In the genomic region with DNA sequence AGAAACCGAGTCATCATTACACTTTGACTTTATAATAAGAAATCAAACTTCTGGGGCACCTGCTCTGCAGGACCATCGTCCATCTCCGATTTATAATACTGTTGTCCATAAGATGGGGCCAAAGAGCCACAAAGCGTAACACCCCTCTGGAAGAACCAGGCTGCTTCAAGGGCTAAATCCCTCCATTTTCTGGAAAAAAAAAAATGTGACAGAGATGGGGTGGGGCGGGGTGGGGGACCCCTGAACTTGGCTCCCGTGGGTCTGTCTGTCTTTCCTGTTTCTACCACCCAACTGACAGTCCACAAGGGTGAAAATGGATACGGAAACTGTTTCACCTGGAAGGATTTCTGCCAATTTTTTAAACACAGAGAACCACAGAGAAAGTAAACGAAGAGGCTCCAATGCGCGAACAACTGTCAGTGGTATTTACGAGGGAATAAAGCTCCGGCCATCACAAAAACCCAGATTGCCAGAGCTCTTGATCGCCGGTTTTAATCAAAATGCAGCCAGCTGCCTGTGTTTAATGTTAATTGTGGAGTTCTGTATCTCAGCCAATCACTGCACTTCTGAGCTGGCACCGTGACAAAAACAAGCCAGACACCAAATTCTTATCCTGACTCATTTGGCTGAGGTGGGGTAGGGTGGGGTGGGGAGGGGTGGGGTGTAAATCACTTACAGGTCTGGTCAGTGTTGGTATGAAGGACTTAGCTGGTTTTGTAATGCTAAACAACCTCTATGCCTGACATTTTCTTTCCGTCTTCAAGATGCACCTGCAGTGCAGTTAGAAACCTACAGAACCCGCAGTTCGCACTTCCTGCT, we compare ENCODE assay signal across 7 mouse cellular contexts.
DNase-seq lines count a peak whose midpoint lies in the region; ATAC-seq and TF ChIP-seq lines count a peak whose summit lies in the region.

No protein-coding gene starts in this region.

- peak overlapping the region; percentile 19 for H3K4me3 ChIP-seq in intestine, postnatal 0 days (ENCODE audit: low read depth, low read length)
- peak overlapping the region; percentile 43 for H3K4me3 ChIP-seq in limb, embryonic 10.5 days
- H3K4me3 ChIP-seq in midbrain, embryonic 10.5 days: peak overlapping the region; percentile 43
- peak overlapping the region; percentile 23 for H3K4me3 ChIP-seq in stomach, postnatal 0 days (ENCODE audit: low read depth, low read length)

- 5% methylated on average over 18 of the region's 18 CpGs for WGBS in intestine, postnatal 0 days
- WGBS in limb, embryonic 10.5 days: 7% methylated on average over 18 of the region's 18 CpGs
- WGBS in midbrain, embryonic 10.5 days: 12% methylated on average over 18 of the region's 18 CpGs
- under 1% methylated on average over 18 of the region's 18 CpGs for WGBS in stomach, postnatal 0 days

- 0 out of 2 replicates have a peak overlapping the region, but pooled peaks have one; percentile 17 for H3K9ac ChIP-seq in intestine, postnatal 0 days (ENCODE audit: low read depth, low read length)
- no peak overlapping the region for H3K9ac ChIP-seq in stomach, postnatal 0 days (ENCODE audit: low read length)

- H3K27me3 ChIP-seq in intestine, postnatal 0 days (replicated peaks; ENCODE audit: control insufficient read depth, insufficient read depth, low read length): peaks cover 3% of the 10 kb centered on the region; the same call in 1 of the 2 replicates
- peaks cover 9% of the 10 kb centered on the region; the same call in 1 of the 2 replicates for H3K27me3 ChIP-seq in limb, embryonic 10.5 days (ENCODE audit: low read depth, poor library complexity, severe bottlenecking)
- peaks cover 49% of the 10 kb centered on the region for H3K27me3 ChIP-seq in midbrain, embryonic 10.5 days (ENCODE audit: low read depth, poor library complexity, severe bottlenecking)
- no peaks in the 10 kb centered on the region for H3K27me3 ChIP-seq in stomach, postnatal 0 days (ENCODE audit: control insufficient read depth, insufficient read depth, low read length)

- H3K27ac ChIP-seq in intestine, postnatal 0 days (ENCODE audit: low read depth, low read length): no peak overlapping the region
- 0 out of 2 replicates have a peak overlapping the region, but pooled peaks have one; percentile 9 for H3K27ac ChIP-seq in limb, embryonic 10.5 days
- H3K27ac ChIP-seq in midbrain, embryonic 10.5 days (replicated peaks): no peak overlapping the region
- H3K27ac ChIP-seq in stomach, postnatal 0 days (replicated peaks): peak overlapping the region; percentile 24; the same call in 1 of the 2 replicates

- H3K36me3 ChIP-seq in intestine, postnatal 0 days (ENCODE audit: control insufficient read depth, insufficient read depth): no peaks in the 10 kb centered on the region
- H3K36me3 ChIP-seq in limb, embryonic 10.5 days: no peaks in the 10 kb centered on the region
- no peaks in the 10 kb centered on the region for H3K36me3 ChIP-seq in midbrain, embryonic 10.5 days
- no peaks in the 10 kb centered on the region for H3K36me3 ChIP-seq in stomach, postnatal 0 days (ENCODE audit: control insufficient read depth, insufficient read depth, low read length)

- peak overlapping the region; percentile 60 for H3K4me2 ChIP-seq in intestine, postnatal 0 days (replicated peaks; ENCODE audit: low read depth)
- peak overlapping the region; percentile 56 for H3K4me2 ChIP-seq in stomach, postnatal 0 days (replicated peaks; ENCODE audit: low read depth)

- TF ChIP-seq CTCF in intestine, postnatal 0 days (IDR thresholded peaks at IDR 0.05; ENCODE audit: low read depth): peak; percentile 74
- peak; percentile 80 for TF ChIP-seq CTCF in stomach, postnatal 0 days (IDR thresholded peaks at IDR 0.05; ENCODE audit: low read depth)

- H3K4me1 ChIP-seq in intestine, postnatal 0 days (replicated peaks; ENCODE audit: control insufficient read depth, insufficient read depth, low read length): no peaks in the 10 kb centered on the region; the same call in 1 of the 2 replicates
- H3K4me1 ChIP-seq in limb, embryonic 10.5 days: peaks cover 22% of the 10 kb centered on the region
- H3K4me1 ChIP-seq in midbrain, embryonic 10.5 days: peaks cover 29% of the 10 kb centered on the region
- H3K4me1 ChIP-seq in stomach, postnatal 0 days (replicated peaks; ENCODE audit: control insufficient read depth, insufficient read depth): no peaks in the 10 kb centered on the region; the same call in 1 of the 2 replicates

- H3K9me3 ChIP-seq in intestine, postnatal 0 days (ENCODE audit: control insufficient read depth): no peaks in the 10 kb centered on the region
- no peaks in the 10 kb centered on the region for H3K9me3 ChIP-seq in limb, embryonic 10.5 days (replicated peaks)
- no peaks in the 10 kb centered on the region for H3K9me3 ChIP-seq in midbrain, embryonic 10.5 days (replicated peaks)
- no peaks in the 10 kb centered on the region for H3K9me3 ChIP-seq in stomach, postnatal 0 days (ENCODE audit: control insufficient read depth, low read length)

- ATAC-seq in intestine, postnatal 0 days: no peak
- peak; percentile 72 for ATAC-seq in stomach, postnatal 0 days (ENCODE audit: low FRiP score, low TSS enrichment)

- DNase-seq in ZHBTc4 (ENCODE audit: low read depth, low spot score): peak; percentile 68
- peak; percentile 32 for DNase-seq in cerebellum, adult 8-10 months
- DNase-seq in frontal cortex, adult 2 months (ENCODE audit: extremely low spot score in 1 of 2, low spot score in 1 of 2): peak; percentile 45 to 80
- DNase-seq in limb, embryonic 10.5 days (ENCODE audit: low spot score): peak; percentile 47
- DNase-seq in midbrain, embryonic 10.5 days (ENCODE audit: low spot score): peak; percentile 24
- DNase-seq in stomach, postnatal 0 days (ENCODE audit: low spot score): peak; percentile 63

- no peak for TF ChIP-seq EP300 in stomach, postnatal 0 days (optimal IDR thresholded peaks at IDR 0.05)

Comparison
In these comparisons a context has a peak if more than half of its experiments do, and no peak if none do; other contexts are left out.
1. H3K27ac ChIP-seq: peak in limb, embryonic 10.5 days (single experiment) and stomach, postnatal 0 days (single experiment); none in intestine, postnatal 0 days (single experiment) and midbrain, embryonic 10.5 days (single experiment).
2. Peak in every context shown above with its lines, with median percentiles within 50 percentile points of each other: DNase-seq and H3K4me3 ChIP-seq.